Mouse (Mus musculus) CH12.LX (cell line): ENCODE results near the gene Shisa2.

Experiments used
- CTCF ChIP-seq, 2 experiments: IDR thresholded peaks in 1 of 2; conservative IDR thresholded peaks in 1 of 2; 2 replicates each; pipeline ENCODE4 v1.5.1; 2011 to 2012; ENCODE audit warnings: low read depth in 2 of 2, low read length in 2 of 2, improper control_type of control experiment in 1 of 2, inconsistent platforms in 1 of 2, mild to moderate bottlenecking in 1 of 2, moderate library complexity in 1 of 2
- POLR2A ChIP-seq: IDR thresholded peaks from 2 replicates; pipeline ENCODE4 v1.6.1; 2011; ENCODE audit warnings: low read depth, mild to moderate bottlenecking, improper control_type of control experiment, low read length
- TBP ChIP-seq: conservative IDR thresholded peaks from 2 replicates; pipeline ENCODE4 v1.6.1; 2011; ENCODE audit warnings: low read depth, low read length, improper control_type of control experiment

DNA sequence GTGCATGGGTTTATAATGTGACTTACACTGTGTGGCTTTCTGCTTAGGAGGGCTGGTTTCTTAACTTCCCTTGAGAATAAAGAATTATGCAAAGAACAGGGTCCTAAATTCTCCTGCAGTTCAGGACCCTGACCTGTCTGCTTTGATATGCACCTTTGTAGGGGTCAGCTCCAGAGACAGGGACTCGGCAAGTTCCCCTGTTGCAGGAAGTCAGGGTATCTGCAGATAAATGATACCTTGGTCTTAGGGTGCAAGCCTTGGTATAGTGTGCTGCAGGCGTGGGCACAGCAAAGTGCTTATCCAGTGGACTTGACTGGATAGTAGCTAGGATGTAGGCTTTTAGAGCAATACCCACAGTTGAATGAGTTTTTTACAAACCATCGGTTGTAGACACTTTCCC is 19.8 kb downstream of the Shisa2 start:
- TF ChIP-seq TBP (no peak), CTCF (conservative IDR thresholded peaks at IDR 0.05 in 1 of 2, IDR thresholded peaks at IDR 0.05 in 1 of 2; ENCODE audit: low read depth in 2 of 2, low read length in 2 of 2) (no peak), POLR2A (no peak)
